Mouse (Mus musculus): ENCODE results near the gene Lrch3. TPM values are rescaled to one million over a fixed set of nuclear protein-coding genes. Genes with fewer than 3 reads are reported as not detected.
"Not testable (repeated sequence)": the region's sequence is repeated elsewhere in the genome, so short reads cannot be mapped to it uniquely, and the experiment has no call there.

The Lrch3 gene
- total RNA-seq (2021) = 10 to 100 TPM; 30.5 to 34.4 TPM
- long read RNA-seq, experiment 1, full-length matches to known transcripts = 3 of 11 reads
- long read RNA-seq, experiment 1, partial matches to known transcripts = 1 of 11 reads
- long read RNA-seq, experiment 1, other reads (novel, unspliced or antisense) = 7 of 11 reads
- long read RNA-seq, experiment 2, partial matches to known transcripts = 1 of 3 reads
- long read RNA-seq, experiment 2, other reads (novel, unspliced or antisense) = 2 of 3 reads

DNA sequence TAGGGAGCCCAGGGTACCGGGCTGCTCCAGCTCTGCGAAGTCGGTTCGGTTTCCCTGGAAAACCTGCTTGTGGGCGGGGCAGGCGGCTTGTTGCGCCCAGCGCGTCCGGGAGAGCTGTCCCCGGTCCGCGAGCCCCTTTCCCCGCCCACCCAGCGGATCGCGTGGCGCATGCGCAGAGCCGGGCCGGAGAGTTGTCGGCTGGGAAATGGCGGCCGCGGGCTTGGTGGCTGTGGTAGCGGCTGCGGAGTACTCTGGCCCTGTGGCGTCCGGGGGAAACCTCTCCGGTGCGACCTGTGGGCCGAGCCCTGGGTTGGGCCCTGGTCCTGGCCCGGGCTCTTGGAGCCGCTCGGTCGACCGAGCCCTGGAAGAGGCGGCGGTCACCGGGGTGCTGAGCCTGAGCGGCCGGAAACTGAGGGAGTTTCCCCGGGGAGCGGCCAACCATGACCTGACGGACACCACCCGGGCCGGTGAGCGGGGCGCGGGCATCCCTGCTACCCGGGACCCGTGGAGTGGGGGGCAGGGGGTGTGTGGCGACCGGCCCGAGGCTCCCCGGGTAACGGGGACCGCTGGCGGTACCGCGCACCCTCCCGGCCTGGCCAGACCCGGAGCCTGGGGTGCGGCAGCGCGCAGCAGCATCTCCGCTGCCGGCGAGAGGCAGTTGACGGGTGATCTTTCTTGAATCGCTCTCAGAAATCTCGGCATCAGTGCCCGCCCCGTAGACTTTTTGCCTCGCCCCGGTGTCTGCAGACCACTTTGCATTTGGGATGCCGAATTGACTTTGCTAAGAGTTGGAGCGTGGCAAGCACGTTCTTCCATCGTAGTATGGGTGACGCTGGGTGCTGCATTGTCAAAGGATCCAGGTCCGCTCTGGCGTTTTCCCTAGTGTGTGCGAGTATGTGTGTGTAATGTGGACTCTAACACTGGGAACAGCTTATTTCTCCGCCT is at the start of gene Lrch3:
Gene Lrch3 (plus strand): TSS at position 164 of the 945 bp plus-strand sequence.
- peak; percentile 98 to 99 for DNase-seq

GRCm38 (mm10) chr16:32865401-32865800 is 48.5 kb upstream of the Lrch3 start:
- DNase-seq = no peak

GRCm38 (mm10) chr16:32866713-32867112 is 47.2 kb upstream of the Lrch3 start:
- DNase-seq = no peak

DNA sequence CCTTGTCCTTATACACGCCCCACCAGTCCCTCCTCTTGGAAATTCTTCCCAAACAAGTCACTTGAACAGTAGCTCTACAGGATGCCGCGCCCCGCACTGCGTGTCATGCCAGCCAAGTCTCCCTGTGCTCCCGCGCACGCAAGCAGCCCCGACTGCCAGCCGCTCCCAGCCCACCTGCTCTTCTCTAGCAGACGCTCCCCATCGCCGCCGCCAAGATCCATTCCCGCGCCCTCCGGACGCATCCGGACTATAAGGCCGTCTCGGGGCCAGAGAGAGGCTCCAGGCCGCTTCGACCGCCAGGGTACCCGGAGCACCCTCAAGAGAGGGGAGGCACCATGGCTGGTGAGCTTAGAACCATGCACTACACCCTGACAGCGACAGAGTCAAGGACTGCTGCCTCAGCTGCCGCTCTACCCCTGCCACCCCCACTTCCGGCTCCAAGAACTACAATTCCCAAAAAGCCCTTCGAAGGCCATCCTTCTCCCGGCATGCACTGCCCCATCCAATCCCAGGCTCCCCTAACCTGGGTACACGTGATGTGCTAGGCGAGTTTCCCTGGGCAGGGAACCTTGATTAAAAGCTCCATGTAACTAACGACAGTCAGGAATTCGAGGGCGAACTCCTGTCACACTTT is 45.9 kb upstream of the Lrch3 start:
- DNase-seq = peak; percentile 92 to 93

DNA sequence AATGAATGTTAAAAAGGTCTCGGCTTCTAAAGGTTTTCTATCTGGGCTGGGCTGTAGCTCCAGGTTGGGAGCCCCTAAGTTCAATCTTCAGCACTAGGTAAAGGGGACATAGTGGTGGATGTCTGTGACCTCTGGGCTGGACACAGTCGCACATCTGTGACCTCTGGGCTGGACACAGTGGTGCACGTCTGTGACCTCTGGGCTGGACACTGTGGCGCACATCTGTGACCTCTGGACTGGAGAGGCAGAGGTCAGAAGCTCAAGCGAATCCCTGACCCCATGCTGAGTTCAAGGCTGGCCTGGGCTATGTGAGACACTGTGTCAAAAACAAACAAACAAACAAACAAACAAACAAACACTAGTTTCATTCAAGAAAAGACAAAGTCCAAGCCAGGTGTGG is 43.7 kb upstream of the Lrch3 start:
- DNase-seq = no peak

DNA sequence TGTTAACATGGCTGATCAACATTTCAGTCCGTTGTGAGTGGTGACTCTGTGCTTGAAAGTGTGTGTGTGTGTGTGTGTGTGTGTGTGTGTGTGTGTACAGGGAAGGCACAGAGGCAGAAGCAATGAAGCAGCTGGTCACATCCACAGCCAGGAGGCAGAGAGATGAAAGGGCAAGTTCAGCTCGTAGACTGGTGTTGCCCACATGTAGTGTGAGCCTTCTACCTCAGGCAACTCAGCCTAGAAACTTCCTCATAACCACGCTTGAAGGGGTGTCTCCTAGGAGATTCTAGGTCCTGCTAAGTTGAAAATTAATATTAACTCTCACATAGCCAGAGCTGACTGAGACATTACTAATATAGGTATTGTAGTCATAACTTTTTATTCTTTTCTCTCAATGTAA is 40.5 kb upstream of the Lrch3 start:
- DNase-seq = no peak

DNA sequence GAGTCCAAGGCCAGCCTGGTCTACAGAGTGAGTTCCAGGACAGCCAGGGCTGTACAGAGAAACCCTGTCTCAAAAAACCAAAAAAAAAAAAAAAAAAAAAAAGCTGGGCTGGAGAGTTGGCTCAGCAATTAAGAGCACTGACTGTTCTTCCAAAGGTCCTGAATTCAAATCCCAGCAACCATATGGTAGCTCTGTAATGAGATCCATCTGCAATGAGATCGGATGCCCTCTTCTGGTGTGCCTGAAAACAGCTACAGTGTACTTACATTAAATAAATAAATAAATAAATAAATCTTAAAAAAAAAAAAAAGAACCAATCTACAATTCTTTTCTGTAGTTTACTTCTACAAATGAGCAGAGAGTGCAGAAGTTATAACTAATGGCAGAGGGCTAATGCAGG is 38.6 kb upstream of the Lrch3 start:
- DNase-seq = not testable (repeated sequence)

- DNase-seq = no peak
These were observed 38.1 kb upstream of the Lrch3 start for GRCm38 (mm10) chr16:32875847-32876246.

- DNase-seq = no peak
These were observed 37.1 kb upstream of the Lrch3 start for GRCm38 (mm10) chr16:32876831-32877230.

- peak; percentile 98 for DNase-seq
These were observed 36.4 kb upstream of the Lrch3 start, which contains the start of the genes Fyttd1 and Rubcn for GRCm38 (mm10) chr16:32877343-32878156. TSS of gene Fyttd1 (plus strand) at chr16:32877500. TSS of gene Rubcn (minus strand) at chr16:32877766.

GRCm38 (mm10) chr16:32878157-32878598 is 35.7 kb upstream of the Lrch3 start:
- peak in 1 of 2 experiments; percentile 23 for DNase-seq

GRCm38 (mm10) chr16:32878972-32879926 is 34.7 kb upstream of the Lrch3 start:
- no peak for DNase-seq

GRCm38 (mm10) chr16:32881538-32881937 is 32.4 kb upstream of the Lrch3 start:
- DNase-seq = no peak

DNA sequence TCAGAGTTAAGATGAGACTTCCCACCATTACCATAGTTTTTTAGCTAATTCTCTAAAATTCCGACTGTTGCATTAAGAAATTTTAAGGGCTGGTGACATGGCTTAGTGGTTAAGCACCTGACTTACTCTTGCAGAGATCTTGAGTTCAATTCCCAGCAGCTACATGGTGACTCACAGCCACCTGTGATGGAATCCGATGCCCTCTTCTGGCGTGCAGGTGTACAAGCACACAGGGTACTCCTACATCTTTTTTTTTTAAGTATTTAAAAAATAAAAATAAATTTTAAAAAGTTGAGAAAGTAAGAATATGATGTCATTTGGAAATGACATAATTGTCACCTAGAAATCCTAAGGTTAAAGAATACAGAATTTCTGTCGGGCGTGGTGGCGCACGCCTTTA is 25.9 kb upstream of the Lrch3 start:
- no peak for DNase-seq

DNA sequence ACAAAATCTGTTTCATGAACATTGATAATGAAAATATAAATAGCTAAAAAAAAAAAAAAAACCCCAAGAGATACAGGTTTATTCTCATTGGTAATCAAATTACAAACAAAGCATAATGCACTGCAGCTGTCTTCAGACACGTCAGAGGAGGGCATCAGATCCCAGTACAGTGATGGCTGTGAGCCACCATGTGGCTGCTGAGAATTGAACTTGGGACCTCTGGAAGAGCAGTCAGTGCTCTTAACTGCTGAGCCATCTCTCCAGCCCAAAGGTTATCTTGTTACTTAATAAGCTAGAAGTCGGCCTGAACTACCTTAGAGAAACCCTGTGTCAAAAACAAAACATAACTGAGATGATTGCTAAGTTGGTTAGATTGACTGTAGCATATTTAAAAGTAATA is 24.0 kb upstream of the Lrch3 start:
- DNase-seq = no peak

GRCm38 (mm10) chr16:32896126-32896525 is 17.8 kb upstream of the Lrch3 start:
- DNase-seq = no peak

- no peak for DNase-seq
These were observed 12.4 kb upstream of the Lrch3 start for GRCm38 (mm10) chr16:32901360-32902050.

- no peak for DNase-seq
These were observed 11.9 kb upstream of the Lrch3 start for GRCm38 (mm10) chr16:32902051-32902428.

- no peak for DNase-seq
These were observed 7.7 kb upstream of the Lrch3 start for GRCm38 (mm10) chr16:32906186-32906585.

DNA sequence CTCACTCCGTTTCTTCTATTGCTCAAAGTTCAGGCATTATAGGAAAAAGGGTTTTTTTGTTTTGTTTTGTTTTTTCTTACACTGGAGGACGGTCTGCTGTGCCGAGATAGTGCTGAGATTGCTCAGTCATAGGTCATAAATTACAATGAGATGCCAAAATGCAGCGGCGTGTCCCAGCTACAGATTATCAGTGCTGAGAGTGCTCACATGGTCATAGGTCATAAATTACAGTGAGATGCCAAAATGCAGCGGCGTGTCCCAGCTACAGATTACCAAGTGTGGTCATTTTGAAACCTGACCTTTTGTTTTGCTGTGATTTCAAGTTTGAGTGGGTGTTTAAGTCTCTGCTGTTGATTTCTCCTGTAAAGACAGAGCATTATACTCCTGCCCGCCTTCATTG is 7.2 kb upstream of the Lrch3 start:
- DNase-seq = peak; percentile 65 to 69

Measured in adrenal gland, postnatal 36 days (tissue).